Mouse (Mus musculus) forebrain, embryonic 16.5 days (tissue): ENCODE measurements at regions not wholly inside any gene's neighbourhood (a gene's known extent, or its start where the extent isn't known, plus 50 kb on each side); places are given as distances from the start of the nearest gene placed in this dataset.

Experiments
- ATAC-seq: fragments of 200-750 bp; cut with Nextera tagmentation; 2 replicates; pipeline ENCODE4 v1.8.0; 2017; ENCODE audit warnings: mild to moderate bottlenecking, moderate library complexity
- H3K27ac ChIP-seq: fragments of 300-500 bp; sonication (generic); 2 replicates; pipeline ENCODE4 v1.5.1; 2014; ENCODE audit warnings: low read length, control low read depth
- H3K27me3 ChIP-seq: fragments of 300-500 bp; sonication (generic); replicated peaks from 2 replicates; pipeline ENCODE4 v1.6.1; 2014; ENCODE audit warnings: low read length; ENCODE audit not compliant: control insufficient read depth, insufficient read depth
- H3K36me3 ChIP-seq: fragments of 300-500 bp; sonication (generic); 2 replicates; pipeline ENCODE4 v1.6.1; 2014; ENCODE audit not compliant: control insufficient read depth, insufficient read depth
- H3K4me1 ChIP-seq: fragments of 300-500 bp; sonication (generic); replicated peaks from 2 replicates; pipeline ENCODE4 v1.6.1; 2014; ENCODE audit warnings: low read length; ENCODE audit not compliant: control insufficient read depth, insufficient read depth
- H3K4me2 ChIP-seq: fragments of 300-500 bp; sonication (generic); 2 replicates; pipeline ENCODE4 v1.6.1; 2014; ENCODE audit warnings: mild to moderate bottlenecking, low read length, control low read depth
- H3K4me3 ChIP-seq: fragments of 300-500 bp; sonication (generic); replicated peaks from 2 replicates; pipeline ENCODE4 v1.5.1; 2014; ENCODE audit warnings: mild to moderate bottlenecking, low read length, control low read depth
- H3K9ac ChIP-seq: fragments of 300-500 bp; sonication (generic); replicated peaks from 2 replicates; pipeline ENCODE4 v1.6.1; 2014; ENCODE audit warnings: low read depth, low read length, control low read depth
- H3K9me3 ChIP-seq: fragments of 300-500 bp; sonication (generic); 2 replicates; pipeline ENCODE4 v1.6.1; 2016; ENCODE audit warnings: low read length; ENCODE audit not compliant: control insufficient read depth
- WGBS: fragments of 180-500 bp; shearing (Covaris S2); extraction: QIAGEN DNeasy Blood & Tissue Kit; methylation state at CpG from one replicate; pipeline ENCODE4 v1.1.7; 2014; 5-methylcytosine and 5-hydroxymethylcytosine counted together

DNA sequence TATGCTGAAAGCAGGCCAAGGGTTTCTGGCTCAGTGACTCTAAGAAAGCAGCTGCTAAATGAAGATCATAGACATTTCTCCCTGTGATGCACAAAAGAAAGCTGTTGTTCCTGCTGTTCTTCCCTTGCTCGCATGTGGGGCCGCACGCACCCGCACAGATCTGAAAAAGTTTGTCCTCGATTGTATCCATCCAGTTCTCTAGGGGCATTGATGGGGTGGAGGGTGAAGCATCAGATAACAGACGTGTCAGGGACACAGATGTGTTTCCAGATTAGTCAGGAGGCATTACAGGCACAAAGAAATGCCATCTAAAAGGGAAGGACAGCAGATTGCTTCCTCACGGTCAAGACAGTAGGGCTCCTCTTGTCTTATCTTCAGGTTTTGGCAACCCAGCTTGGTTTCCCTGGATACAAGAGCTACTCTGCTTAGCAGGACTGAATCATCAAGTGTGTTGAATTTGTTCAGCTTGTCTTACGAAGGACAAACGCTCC, 2001.3 kb downstream of the Pcdh9 start:
- Histone ChIP-seq H3K4me2 (no peak overlapping the region), H3K36me3 (no peaks in the 10 kb centered on the region), H3K9me3 (no peaks in the 10 kb centered on the region), H3K27ac (no peak overlapping the region), H3K9ac (no peak overlapping the region), H3K27me3 (no peaks in the 10 kb centered on the region), H3K4me3 (no peak overlapping the region), H3K4me1 (no peaks in the 10 kb centered on the region)
- 77% methylated on average over 9 of the region's 9 CpGs for WGBS
- ATAC-seq = no peak

DNA sequence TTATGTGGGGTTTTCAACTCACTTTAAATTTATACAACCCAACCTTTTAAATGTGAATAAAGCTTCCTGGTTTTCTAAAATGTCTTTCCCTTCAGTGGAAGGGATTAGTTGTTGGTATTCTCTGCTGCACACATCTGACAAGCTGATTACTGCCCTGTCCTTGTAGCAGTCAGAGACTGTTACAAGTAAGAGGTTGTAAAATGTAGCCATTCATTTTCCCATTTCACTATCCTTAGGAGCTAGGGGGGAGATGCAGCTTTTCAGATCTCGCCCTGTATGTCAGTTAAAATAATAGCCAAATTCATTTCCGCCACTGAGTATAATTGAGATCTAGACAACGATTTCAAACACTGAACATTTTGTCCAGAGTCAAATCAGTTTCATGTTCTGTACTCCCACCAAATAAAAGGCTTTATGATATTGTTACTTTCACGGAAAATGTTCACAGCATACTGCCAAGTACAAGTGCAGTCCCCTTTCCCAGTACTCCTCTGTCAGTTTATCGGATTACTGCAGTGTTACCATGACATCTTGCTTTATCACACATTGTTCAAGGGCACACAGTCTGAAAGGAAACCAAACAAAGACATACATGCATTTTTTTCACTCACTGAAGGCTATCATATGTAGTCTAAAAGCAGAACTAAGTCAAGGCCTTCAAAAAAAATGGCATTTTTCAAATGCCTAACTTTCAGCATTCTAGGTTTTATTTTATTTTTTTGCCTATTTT, 2024.4 kb downstream of the Pcdh9 start:
- H3K36me3 ChIP-seq = no peaks in the 10 kb centered on the region
- ATAC-seq = 0 out of 2 replicates have a peak, but pooled peaks have one; percentile 49
- H3K9me3 ChIP-seq = no peaks in the 10 kb centered on the region
- H3K27ac ChIP-seq = no peak overlapping the region
- no peak overlapping the region for H3K4me2 ChIP-seq
- H3K27me3 ChIP-seq = no peaks in the 10 kb centered on the region
- H3K9ac ChIP-seq = no peak overlapping the region
- no peaks in the 10 kb centered on the region for H3K4me1 ChIP-seq
- H3K4me3 ChIP-seq = no peak overlapping the region
- WGBS = 38% methylated on average over 5 of the region's 5 CpGs

DNA sequence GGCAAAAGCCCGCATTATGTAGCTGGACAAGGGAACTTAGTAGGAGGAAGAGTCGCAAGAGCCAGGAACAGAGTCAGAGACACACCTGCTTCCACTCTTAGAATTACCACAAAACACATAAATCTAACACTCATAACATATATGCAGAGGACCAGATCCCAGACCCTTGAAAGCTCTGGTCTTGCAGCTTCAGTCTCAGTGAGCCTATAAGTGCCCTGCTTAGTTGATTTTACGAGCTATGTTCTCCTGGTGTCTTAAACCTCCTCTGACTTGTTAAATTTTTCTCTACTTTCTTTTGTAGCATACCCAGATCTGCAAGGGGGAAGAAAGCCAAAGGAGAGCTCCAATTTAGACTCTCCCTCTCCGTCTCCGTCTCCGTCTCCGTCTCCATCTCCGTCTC, 2038.2 kb downstream of the Pcdh9 start:
- WGBS = 92% methylated on average over 8 of the region's 8 CpGs
- no peak overlapping the region for H3K4me3 ChIP-seq
- no peaks in the 10 kb centered on the region for H3K27me3 ChIP-seq
- no peaks in the 10 kb centered on the region for H3K36me3 ChIP-seq
- H3K9ac ChIP-seq = no peak overlapping the region
- H3K9me3 ChIP-seq = no peaks in the 10 kb centered on the region
- ATAC-seq = no peak
- H3K27ac ChIP-seq = no peak overlapping the region
- no peaks in the 10 kb centered on the region for H3K4me1 ChIP-seq
- no peak overlapping the region for H3K4me2 ChIP-seq
